Mouse (Mus musculus) myocyte (in vitro differentiated cells): ENCODE measurements around the gene Cxcl12. TPM values are rescaled to one million over a fixed set of nuclear protein-coding genes. Genes with fewer than 3 reads are reported as not detected.
A peak's percentile ranks its signal among the peaks of the same experiment; 100 is the strongest.

Experiments
- H3K27me3 ChIP-seq: one replicate; pipeline ENCODE4 v1.6.1; 2011; ENCODE audit not compliant: control insufficient read depth, insufficient read depth, insufficient read length
- H3K36me3 ChIP-seq: one replicate; pipeline ENCODE4 v1.6.1; 2011; ENCODE audit not compliant: control insufficient read depth, insufficient read depth
- H3K4me2 ChIP-seq: one replicate; pipeline ENCODE4 v1.6.1; 2011; ENCODE audit warnings: low read depth, control low read depth
- H3K4me3 ChIP-seq: one replicate; pipeline ENCODE4 v1.5.1; 2011; ENCODE audit warnings: mild to moderate bottlenecking, control low read depth, moderate library complexity
- H3K79me2 ChIP-seq: one replicate; pipeline ENCODE4 v1.6.1; 2011; ENCODE audit not compliant: control insufficient read depth, insufficient read depth
- H3ac ChIP-seq: one replicate; pipeline ENCODE4 v1.6.1; 2011; ENCODE audit not compliant: control insufficient read depth, insufficient read length
- CEBPB ChIP-seq: IDR thresholded peaks from 2 replicates; pipeline ENCODE4 v1.6.1; 2011; ENCODE audit warnings: mild to moderate bottlenecking, moderate library complexity; ENCODE audit not compliant: poor library complexity, insufficient read depth, severe bottlenecking
- E2F4 ChIP-seq: IDR thresholded peaks from one replicate; pipeline ENCODE4 v1.6.1; 2011; ENCODE audit warnings: mild to moderate bottlenecking, control low read depth, moderate library complexity; ENCODE audit not compliant: insufficient read depth
- MAX ChIP-seq: IDR thresholded peaks from one replicate; pipeline ENCODE4 v1.6.1; 2011; ENCODE audit warnings: low read depth, mild to moderate bottlenecking, control low read depth
- MYOD1 ChIP-seq, 3 experiments: IDR thresholded peaks; one replicate each; pipeline ENCODE4 v1.6.1; 2011; ENCODE audit warnings: control low read depth in 2 of 3, low read depth in 2 of 3, mild to moderate bottlenecking in 2 of 3, moderate library complexity in 1 of 3; ENCODE audit not compliant: insufficient read length in 2 of 3, control insufficient read depth in 1 of 3
- MYOG ChIP-seq, 3 experiments: IDR thresholded peaks; one replicate each; pipeline ENCODE4 v1.6.1; 2011; ENCODE audit warnings: control low read depth in 2 of 3, low read depth in 2 of 3, mild to moderate bottlenecking in 2 of 3; ENCODE audit not compliant: insufficient read length in 2 of 3, control insufficient read depth in 1 of 3, insufficient read depth in 1 of 3
- POLR2A ChIP-seq: IDR thresholded peaks from one replicate; pipeline ENCODE4 v1.6.1; 2011; ENCODE audit warnings: low read depth, mild to moderate bottlenecking, control low read depth, moderate library complexity; ENCODE audit not compliant: insufficient read length
- POLR2AphosphoS2 ChIP-seq: IDR thresholded peaks from one replicate; pipeline ENCODE4 v1.6.1; 2011; ENCODE audit warnings: low read depth, control low read depth; ENCODE audit not compliant: insufficient read length
- REST ChIP-seq: IDR thresholded peaks from one replicate; pipeline ENCODE4 v1.6.1; 2011; ENCODE audit warnings: mild to moderate bottlenecking, control low read depth, moderate library complexity; ENCODE audit not compliant: insufficient read depth, insufficient read length
- SRF ChIP-seq: IDR thresholded peaks from one replicate; pipeline ENCODE4 v1.6.1; 2011; ENCODE audit warnings: low read depth; ENCODE audit not compliant: control insufficient read depth, insufficient read length
- TCF12 ChIP-seq: IDR thresholded peaks from one replicate; pipeline ENCODE4 v1.6.1; 2011; ENCODE audit warnings: mild to moderate bottlenecking, control low read depth; ENCODE audit not compliant: poor library complexity, insufficient read depth, severe bottlenecking
- TCF3 ChIP-seq: IDR thresholded peaks from one replicate; pipeline ENCODE4 v1.6.1; 2011; ENCODE audit warnings: low read depth, control low read depth; ENCODE audit not compliant: insufficient read length
- USF1 ChIP-seq: IDR thresholded peaks from one replicate; pipeline ENCODE4 v1.6.1; 2011; ENCODE audit warnings: low read depth, mild to moderate bottlenecking, control low read depth, moderate library complexity
- polyA plus RNA-seq: library from polyadenylated mRNA; unstranded; fragments of >200 nt; fragmentation: generic; extraction: Trizol; gene quantifications from one replicate; pipeline ENCODE4 v1.2.1, GENCODE M21; 2012; ENCODE audit warnings: missing spikeins

Gene Cxcl12
- 7.5 TPM for polyA plus RNA-seq

- Histone ChIP-seq H3ac (peak within 1 kb of the TSS; percentile 42), H3K4me2 (peak within 1 kb of the TSS; percentile 92), H3K4me3 (peak within 1 kb of the TSS; percentile 31), H3K79me2 (no peaks in the 10 kb centered on the region), H3K36me3 (no peaks in the 10 kb centered on the region), H3K27me3 (no peaks in the 10 kb centered on the region)
- TF ChIP-seq USF1 = no peak
- no peak for TF ChIP-seq MAX
- TF ChIP-seq REST = peak; percentile 78
- TF ChIP-seq MYOD1 (IDR thresholded peaks at IDR 0.05; ENCODE audit: control insufficient read depth in 1 of 3, insufficient read length in 2 of 3, low read depth in 2 of 3) = no peak
- TF ChIP-seq TCF3 = no peak
- TF ChIP-seq SRF = no peak
- TF ChIP-seq POLR2A = peak; percentile 42
- TF ChIP-seq MYOG (IDR thresholded peaks at IDR 0.05; ENCODE audit: control insufficient read depth in 1 of 3, insufficient read depth in 1 of 3, insufficient read length in 2 of 3, low read depth in 2 of 3) = peak in 2 of 3 experiments; percentile 14 to 15
Observed at GRCm38 (mm10) chr6:117168321-117169011, at the start of gene Cxcl12. Gene Cxcl12 (plus strand): TSS chr6:117168535.

- Histone ChIP-seq H3K27me3 (peaks cover 4% of the 10 kb centered on the region), H3ac (no peak overlapping the region), H3K36me3 (no peaks in the 10 kb centered on the region), H3K79me2 (no peaks in the 10 kb centered on the region), H3K4me3 (no peak overlapping the region), H3K4me2 (no peak overlapping the region)
- TF ChIP-seq USF1 = no peak
Observed at GRCm38 (mm10) chr6:117122074-117122473, 46.3 kb upstream of the Cxcl12 start.

- TF ChIP-seq MAX = no peak
- no peak for TF ChIP-seq MYOG (IDR thresholded peaks at IDR 0.05; ENCODE audit: control insufficient read depth in 1 of 3, insufficient read depth in 1 of 3, insufficient read length in 2 of 3, low read depth in 2 of 3)
- no peak for TF ChIP-seq REST
- no peak for TF ChIP-seq E2F4
- no peak for TF ChIP-seq POLR2A
- TF ChIP-seq TCF3 = no peak
- TF ChIP-seq TCF12 = no peak
- TF ChIP-seq CEBPB = no peak
- no peak for TF ChIP-seq SRF
- no peak for TF ChIP-seq POLR2AphosphoS2
- no peak for TF ChIP-seq USF1
- no peak for TF ChIP-seq MYOD1 (IDR thresholded peaks at IDR 0.05; ENCODE audit: control insufficient read depth in 1 of 3, insufficient read length in 2 of 3, low read depth in 2 of 3)
- Histone ChIP-seq H3K36me3 (no peaks in the 10 kb centered on the region), H3K4me2 (no peak overlapping the region), H3ac (no peak overlapping the region), H3K4me3 (no peak overlapping the region), H3K27me3 (peaks cover 17% of the 10 kb centered on the region), H3K79me2 (no peaks in the 10 kb centered on the region)
Observed at GRCm38 (mm10) chr6:117126356-117126755, 42.0 kb upstream of the Cxcl12 start.

- Histone ChIP-seq H3K36me3 (no peaks in the 10 kb centered on the region), H3K4me3 (no peak overlapping the region), H3ac (no peak overlapping the region), H3K27me3 (peaks cover 29% of the 10 kb centered on the region), H3K79me2 (no peaks in the 10 kb centered on the region), H3K4me2 (no peak overlapping the region)
- TF ChIP-seq POLR2A (no peak), MYOD1 (IDR thresholded peaks at IDR 0.05; ENCODE audit: control insufficient read depth in 1 of 3, insufficient read length in 2 of 3, low read depth in 2 of 3) (no peak), MYOG (IDR thresholded peaks at IDR 0.05; ENCODE audit: control insufficient read depth in 1 of 3, insufficient read depth in 1 of 3, insufficient read length in 2 of 3, low read depth in 2 of 3) (no peak), REST (no peak), TCF3 (no peak), SRF (no peak), MAX (no peak), CEBPB (no peak), POLR2AphosphoS2 (no peak), E2F4 (no peak), USF1 (no peak), TCF12 (no peak)
Observed at GRCm38 (mm10) chr6:117129443-117129842, 38.9 kb upstream of the Cxcl12 start.

- H3K4me3 ChIP-seq = no peak overlapping the region
- H3ac ChIP-seq = no peak overlapping the region
- H3K4me2 ChIP-seq = no peak overlapping the region
- TF ChIP-seq E2F4 (no peak), SRF (no peak), POLR2AphosphoS2 (no peak), TCF12 (no peak), REST (no peak), MYOD1 (IDR thresholded peaks at IDR 0.05; ENCODE audit: control insufficient read depth in 1 of 3, insufficient read length in 2 of 3, low read depth in 2 of 3) (no peak), CEBPB (no peak), MYOG (IDR thresholded peaks at IDR 0.05; ENCODE audit: control insufficient read depth in 1 of 3, insufficient read depth in 1 of 3, insufficient read length in 2 of 3, low read depth in 2 of 3) (no peak), TCF3 (no peak), POLR2A (no peak), USF1 (no peak), MAX (no peak)
- no peaks in the 10 kb centered on the region for H3K36me3 ChIP-seq
- peaks cover 35% of the 10 kb centered on the region for H3K27me3 ChIP-seq
- no peaks in the 10 kb centered on the region for H3K79me2 ChIP-seq
Observed at GRCm38 (mm10) chr6:117130680-117131111, 37.6 kb upstream of the Cxcl12 start.
